Mouse (Mus musculus): Measurements from ENCODE around the gene Anapc16. TPM values are rescaled to one million over a fixed set of nuclear protein-coding genes. Genes with fewer than 3 reads are reported as not detected.
"Not testable (repeated sequence)": the region's sequence is repeated elsewhere in the genome, so short reads cannot be mapped to it uniquely, and the experiment has no call there.

Gene Anapc16
- total RNA-seq, 1 experiment = 54.5 TPM

GRCm38 (mm10) chr10:60003213-60003752, 348 bp upstream of the Anapc16 start:
- Histone ChIP-seq H3K9me3 (ENCODE audit: control insufficient read depth, insufficient read depth, low read depth, low read length) (no peaks in the 10 kb centered on the region), H3K9ac (ENCODE audit: insufficient read depth, low read depth, low read length, poor library complexity, severe bottlenecking) (peak overlapping the region; percentile 78), H3K36me3 (ENCODE audit: control insufficient read depth, insufficient read depth, low read length, poor library complexity, severe bottlenecking) (peaks cover 7% of the 10 kb centered on the region; the same call in 1 of the 2 replicates), H3K4me3 (ENCODE audit: insufficient read depth in 1 of 2, low read depth in 1 of 2, low read length in 2 of 2, poor library complexity in 1 of 2, severe bottlenecking in 1 of 2) (peak overlapping the region; percentile 73 to 93), H3K27ac (ENCODE audit: insufficient read depth, low read depth, low read length, poor library complexity, severe bottlenecking) (peak overlapping the region; percentile 81), H3K4me1 (ENCODE audit: control insufficient read depth in 2 of 2, insufficient read depth in 2 of 2, low read length in 2 of 2, poor library complexity in 1 of 2) (peaks cover 0 to 4% of the 10 kb centered on the region in 2 experiments; a peak in 1 of 4 replicates)
- no peak for TF ChIP-seq ZNF384 (IDR thresholded peaks at IDR 0.05; ENCODE audit: low read depth, low read length)
- TF ChIP-seq CHD2 (IDR thresholded peaks at IDR 0.05; ENCODE audit: low read depth, low read length) = no peak
- in situ Hi-C loops (cut with MboI; ENCODE audit: low sequenced_read_pairs in 2 of 2, unreplicated experiment in 2 of 2) = no loop called here
- no peak for DNase-seq (ENCODE audit: low read depth, low spot score)

GRCm38 (mm10) chr10:60002203-60002602, 732 bp downstream of the Anapc16 start:
- Histone ChIP-seq H3K9me3 (ENCODE audit: control insufficient read depth, insufficient read depth, low read depth, low read length) (no peaks in the 10 kb centered on the region), H3K4me3 (ENCODE audit: insufficient read depth in 1 of 2, low read depth in 1 of 2, low read length in 2 of 2, poor library complexity in 1 of 2, severe bottlenecking in 1 of 2) (peak overlapping the region; percentile 78 to 93), H3K36me3 (ENCODE audit: control insufficient read depth, insufficient read depth, low read length, poor library complexity, severe bottlenecking) (peaks cover 4% of the 10 kb centered on the region; the same call in 1 of the 2 replicates), H3K9ac (ENCODE audit: insufficient read depth, low read depth, low read length, poor library complexity, severe bottlenecking) (peak overlapping the region; percentile 86), H3K4me1 (ENCODE audit: control insufficient read depth in 2 of 2, insufficient read depth in 2 of 2, low read length in 2 of 2, poor library complexity in 1 of 2) (peaks cover 0 to 3% of the 10 kb centered on the region in 2 experiments; a peak in 1 of 4 replicates), H3K27ac (ENCODE audit: insufficient read depth, low read depth, low read length, poor library complexity, severe bottlenecking) (peak overlapping the region; percentile 24; the same call in 1 of the 2 replicates)
- no peak for TF ChIP-seq ZNF384 (IDR thresholded peaks at IDR 0.05; ENCODE audit: low read depth, low read length)
- no peak for TF ChIP-seq MAFK (IDR thresholded peaks at IDR 0.05; ENCODE audit: insufficient read depth, low read depth, low read length)
- no peak for TF ChIP-seq HCFC1 (IDR thresholded peaks at IDR 0.05; ENCODE audit: borderline replicate concordance, insufficient read depth, low read length)
- no peak for TF ChIP-seq ZC3H11A (IDR thresholded peaks at IDR 0.05; ENCODE audit: borderline replicate concordance, low read depth, low read length)
- no peak for TF ChIP-seq CHD2 (IDR thresholded peaks at IDR 0.05; ENCODE audit: low read depth, low read length)
- in situ Hi-C loops (cut with MboI; ENCODE audit: low sequenced_read_pairs in 2 of 2, unreplicated experiment in 2 of 2) = no loop called here
- no peak for DNase-seq (ENCODE audit: low read depth, low spot score)

GRCm38 (mm10) chr10:60001663-60002062, 1.3 kb downstream of the Anapc16 start:
- H3K9me3 ChIP-seq (ENCODE audit: control insufficient read depth, insufficient read depth, low read depth, low read length); H3K4me1 ChIP-seq (ENCODE audit: control insufficient read depth in 2 of 2, insufficient read depth in 2 of 2, low read length in 2 of 2, poor library complexity in 1 of 2); H3K36me3 ChIP-seq (ENCODE audit: control insufficient read depth, insufficient read depth, low read length, poor library complexity, severe bottlenecking); H3K27ac ChIP-seq (ENCODE audit: insufficient read depth, low read depth, low read length, poor library complexity, severe bottlenecking); in situ Hi-C loops (cut with MboI; ENCODE audit: low sequenced_read_pairs in 2 of 2, unreplicated experiment in 2 of 2); DNase-seq (ENCODE audit: low read depth, low spot score): not testable (repeated sequence)
- Histone ChIP-seq H3K9ac (ENCODE audit: insufficient read depth, low read depth, low read length, poor library complexity, severe bottlenecking) (peak overlapping the region; percentile 39; the same call in 1 of the 2 replicates), H3K4me3 (ENCODE audit: insufficient read depth in 1 of 2, low read depth in 1 of 2, low read length in 2 of 2, poor library complexity in 1 of 2, severe bottlenecking in 1 of 2) (peak overlapping the region in 1 of 2 experiments; percentile 78; a peak in 1 of 4 replicates)

- H3K4me3 ChIP-seq (ENCODE audit: insufficient read depth in 1 of 2, low read depth in 1 of 2, low read length in 2 of 2, poor library complexity in 1 of 2, severe bottlenecking in 1 of 2) = no peak overlapping the region
- no peak overlapping the region for H3K27ac ChIP-seq (ENCODE audit: insufficient read depth, low read depth, low read length, poor library complexity, severe bottlenecking)
- H3K9me3 ChIP-seq (ENCODE audit: control insufficient read depth, insufficient read depth, low read depth, low read length) = no peaks in the 10 kb centered on the region
- no peak overlapping the region for H3K9ac ChIP-seq (ENCODE audit: insufficient read depth, low read depth, low read length, poor library complexity, severe bottlenecking)
- peaks cover 0 to 3% of the 10 kb centered on the region in 2 experiments; a peak in 1 of 4 replicates for H3K4me1 ChIP-seq (ENCODE audit: control insufficient read depth in 2 of 2, insufficient read depth in 2 of 2, low read length in 2 of 2, poor library complexity in 1 of 2)
- TF ChIP-seq CHD2 (IDR thresholded peaks at IDR 0.05; ENCODE audit: low read depth, low read length) (no peak), MAFK (IDR thresholded peaks at IDR 0.05; ENCODE audit: insufficient read depth, low read depth, low read length) (no peak), ZNF384 (IDR thresholded peaks at IDR 0.05; ENCODE audit: low read depth, low read length) (no peak), ZC3H11A (IDR thresholded peaks at IDR 0.05; ENCODE audit: borderline replicate concordance, low read depth, low read length) (no peak), HCFC1 (IDR thresholded peaks at IDR 0.05; ENCODE audit: borderline replicate concordance, insufficient read depth, low read length) (no peak)
- no peak for DNase-seq (ENCODE audit: low read depth, low spot score)
- H3K36me3 ChIP-seq (ENCODE audit: control insufficient read depth, insufficient read depth, low read length, poor library complexity, severe bottlenecking) = peaks cover 6% of the 10 kb centered on the region; the same call in 1 of the 2 replicates
- in situ Hi-C loops (cut with MboI; ENCODE audit: low sequenced_read_pairs in 2 of 2, unreplicated experiment in 2 of 2) = no loop called here
Measured at GRCm38 (mm10) chr10:59999057-59999456, 3.9 kb downstream of the Anapc16 start.

- H3K4me3 ChIP-seq (ENCODE audit: insufficient read depth in 1 of 2, low read depth in 1 of 2, low read length in 2 of 2, poor library complexity in 1 of 2, severe bottlenecking in 1 of 2) = no peak overlapping the region
- H3K4me1 ChIP-seq (ENCODE audit: control insufficient read depth in 2 of 2, insufficient read depth in 2 of 2, low read length in 2 of 2, poor library complexity in 1 of 2) = peaks cover 0 to 3% of the 10 kb centered on the region in 2 experiments; a peak in 1 of 4 replicates
- H3K9ac ChIP-seq (ENCODE audit: insufficient read depth, low read depth, low read length, poor library complexity, severe bottlenecking) = no peak overlapping the region
- in situ Hi-C loops (cut with MboI; ENCODE audit: low sequenced_read_pairs in 2 of 2, unreplicated experiment in 2 of 2) = no loop called here
- no peaks in the 10 kb centered on the region for H3K9me3 ChIP-seq (ENCODE audit: control insufficient read depth, insufficient read depth, low read depth, low read length)
- TF ChIP-seq HCFC1 (IDR thresholded peaks at IDR 0.05; ENCODE audit: borderline replicate concordance, insufficient read depth, low read length) = no peak
- no peak for TF ChIP-seq MAFK (IDR thresholded peaks at IDR 0.05; ENCODE audit: insufficient read depth, low read depth, low read length)
- TF ChIP-seq ZNF384 (IDR thresholded peaks at IDR 0.05; ENCODE audit: low read depth, low read length) = no peak
- no peak for TF ChIP-seq ZC3H11A (IDR thresholded peaks at IDR 0.05; ENCODE audit: borderline replicate concordance, low read depth, low read length)
- TF ChIP-seq CHD2 (IDR thresholded peaks at IDR 0.05; ENCODE audit: low read depth, low read length) = no peak
- H3K27ac ChIP-seq (ENCODE audit: insufficient read depth, low read depth, low read length, poor library complexity, severe bottlenecking) = no peak overlapping the region
- H3K36me3 ChIP-seq (ENCODE audit: control insufficient read depth, insufficient read depth, low read length, poor library complexity, severe bottlenecking) = peaks cover 6% of the 10 kb centered on the region; the same call in 1 of the 2 replicates
- peak; percentile 54 for DNase-seq (ENCODE audit: low read depth, low spot score)
Measured at GRCm38 (mm10) chr10:59997591-59997990, 5.3 kb downstream of the Anapc16 start.

Measured in ES-E14 (cell line).